Mouse (Mus musculus): ENCODE results near the gene Srp68.
"Not testable (repeated sequence)": the region's sequence is repeated elsewhere in the genome, so short reads cannot be mapped to it uniquely, and the experiment has no call there.

Srp68 gene

GRCm38 (mm10) chr11:116282912-116283521 is 9.0 kb upstream of the Srp68 start:
- DNase-seq (ENCODE audit: extremely low read depth, low read depth): no peak

GRCm38 (mm10) chr11:116282089-116282488 is 8.1 kb upstream of the Srp68 start:
- DNase-seq (ENCODE audit: extremely low read depth, low read depth): no peak

- no peak for DNase-seq (ENCODE audit: extremely low read depth, low read depth)
Observed at GRCm38 (mm10) chr11:116281671-116282070, 7.7 kb upstream of the Srp68 start.

DNA sequence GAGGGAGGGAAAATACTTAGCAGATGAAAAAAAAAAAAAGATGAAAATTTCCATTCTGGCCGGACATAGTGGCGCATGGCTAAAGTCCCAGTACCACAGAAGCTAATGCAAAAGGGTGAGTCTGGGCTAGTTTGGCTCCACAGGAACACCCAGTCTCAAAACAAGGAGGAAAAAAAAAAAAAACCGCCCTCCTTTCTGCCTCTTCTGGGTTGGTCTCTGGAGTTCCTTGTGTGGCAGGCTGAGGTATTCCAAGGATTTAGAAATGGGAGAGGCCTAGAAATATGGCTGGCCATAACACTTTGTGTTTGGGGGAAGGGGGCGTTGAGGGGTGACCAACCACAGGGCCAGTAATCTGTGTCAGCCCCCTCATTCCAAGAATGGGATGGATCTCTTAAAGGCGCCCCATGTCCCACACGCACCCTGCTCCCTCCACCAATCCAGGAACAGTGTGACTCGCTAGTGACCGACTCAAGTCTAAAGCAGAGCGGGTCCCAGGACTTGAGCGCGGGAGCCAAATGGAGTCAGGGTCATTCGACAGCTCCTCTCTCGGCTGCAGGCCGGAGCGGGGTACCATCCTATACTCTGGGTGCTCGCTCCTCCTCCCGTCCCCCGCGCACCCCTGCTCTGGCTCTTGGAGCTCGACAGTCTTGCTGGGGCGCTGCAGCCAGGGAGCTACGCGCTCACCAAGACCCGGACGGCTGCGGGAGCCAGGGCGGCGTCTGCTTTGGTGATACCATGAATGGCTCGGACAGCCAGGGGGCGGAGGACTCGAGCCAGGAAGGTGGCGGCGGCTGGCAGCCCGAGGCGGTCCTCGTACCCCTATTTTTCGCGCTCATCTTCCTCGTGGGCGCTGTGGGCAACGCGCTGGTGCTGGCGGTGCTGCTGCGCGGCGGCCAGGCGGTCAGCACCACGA is 7.0 kb upstream of the Srp68 start, which contains the start of gene Galr2:
TSS of gene Galr2 (plus strand) at position 189 of the 913 bp plus-strand sequence.
- no peak for DNase-seq (ENCODE audit: extremely low read depth, low read depth)

DNA sequence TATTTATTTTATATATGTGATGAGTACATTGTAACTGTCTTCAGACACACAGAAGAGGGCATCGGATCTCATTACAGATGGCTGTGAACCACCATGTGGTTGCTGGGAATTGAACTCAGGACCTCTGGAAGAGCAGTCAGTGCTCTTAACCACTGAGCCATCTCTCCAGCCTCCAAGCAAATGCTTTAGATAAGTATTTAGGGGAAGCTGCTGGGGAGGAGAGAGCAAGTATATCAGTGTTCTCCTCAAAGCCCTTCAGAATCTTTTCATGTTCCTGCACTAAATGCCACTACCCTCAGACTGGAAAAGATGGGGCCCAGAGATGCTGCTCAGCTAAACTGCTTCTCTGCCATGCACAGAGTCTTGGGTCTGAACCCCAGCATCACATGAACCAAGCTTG is 3.2 kb upstream of the Srp68 start:
- not testable (repeated sequence) for DNase-seq (ENCODE audit: extremely low read depth, low read depth)

GRCm38 (mm10) chr11:116273469-116274044 is 460 bp downstream of the Srp68 start:
- no peak for DNase-seq (ENCODE audit: extremely low read depth, low read depth)

DNA sequence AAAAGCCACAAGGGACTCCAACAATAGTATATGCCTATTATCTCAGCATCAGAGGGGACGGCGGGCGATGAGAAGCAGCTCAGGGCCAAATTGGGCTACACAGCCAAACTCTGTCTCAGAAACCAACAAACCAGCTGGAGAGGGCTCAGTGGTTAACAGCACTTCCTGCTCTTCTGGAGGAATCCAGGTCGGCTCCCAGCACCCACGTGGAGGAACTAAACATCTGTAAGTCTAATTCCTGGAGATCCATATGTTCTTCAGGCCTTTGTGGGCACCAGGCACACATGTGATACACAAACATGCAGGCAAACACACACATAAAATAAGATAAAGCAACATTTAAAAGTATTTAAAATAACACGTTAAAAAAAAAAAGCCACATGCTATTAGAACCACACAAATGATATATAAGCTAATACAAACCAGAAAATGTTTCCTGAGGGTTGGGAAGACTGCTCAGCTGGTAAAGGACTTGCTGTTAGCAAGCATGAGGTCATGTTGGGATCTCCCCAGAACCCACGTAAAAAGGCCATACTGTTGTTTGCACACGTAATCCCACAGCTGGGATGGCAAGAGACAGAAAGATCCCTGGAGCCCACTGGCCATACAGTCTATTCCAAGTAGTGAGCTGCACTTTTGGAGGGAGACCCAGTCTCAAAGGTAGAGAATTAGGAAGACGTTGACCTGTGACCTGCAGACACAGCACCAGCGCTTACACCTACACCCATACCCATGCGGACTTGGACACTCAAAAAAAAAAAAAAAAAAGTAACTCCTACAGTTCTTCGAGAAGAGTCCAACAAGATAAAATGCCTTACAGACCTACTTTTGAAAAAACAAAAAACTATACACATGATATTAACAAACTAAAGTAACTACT is 1.2 kb downstream of the Srp68 start:
- DNase-seq (ENCODE audit: extremely low read depth, low read depth): peak; percentile 50

GRCm38 (mm10) chr11:116269560-116269959 is 4.5 kb downstream of the Srp68 start:
- no peak for DNase-seq (ENCODE audit: extremely low read depth, low read depth)

- no peak for DNase-seq (ENCODE audit: extremely low read depth, low read depth)
Observed at GRCm38 (mm10) chr11:116268313-116268712, 5.7 kb downstream of the Srp68 start.

DNA sequence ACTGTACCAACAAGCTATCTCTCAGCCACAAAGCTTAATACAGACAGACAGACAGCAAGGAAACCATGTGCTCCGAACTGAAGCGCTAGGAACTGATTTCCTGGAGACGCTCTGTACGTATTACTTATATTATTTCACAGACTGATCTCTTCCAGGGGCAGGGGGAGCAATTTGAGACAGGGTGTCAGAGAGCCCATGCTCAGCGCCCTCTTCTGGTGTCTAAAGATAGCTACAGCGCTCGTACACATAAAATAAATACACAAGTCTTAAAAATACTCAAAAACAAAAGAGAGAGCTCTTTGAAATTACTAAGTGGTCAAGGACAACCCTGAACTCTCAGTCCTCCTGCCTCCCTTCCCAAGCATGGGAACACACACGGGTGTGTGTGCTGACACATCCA is 6.4 kb downstream of the Srp68 start:
- DNase-seq (ENCODE audit: extremely low read depth, low read depth): peak; percentile 12

- no peak for DNase-seq (ENCODE audit: extremely low read depth, low read depth)
Observed at GRCm38 (mm10) chr11:116265850-116266249, 8.2 kb downstream of the Srp68 start.

- DNase-seq (ENCODE audit: extremely low read depth, low read depth): peak; percentile 26
Observed at GRCm38 (mm10) chr11:116265352-116265751, 8.7 kb downstream of the Srp68 start.

GRCm38 (mm10) chr11:116260259-116260658 is 13.8 kb downstream of the Srp68 start:
- no peak for DNase-seq (ENCODE audit: extremely low read depth, low read depth)

DNA sequence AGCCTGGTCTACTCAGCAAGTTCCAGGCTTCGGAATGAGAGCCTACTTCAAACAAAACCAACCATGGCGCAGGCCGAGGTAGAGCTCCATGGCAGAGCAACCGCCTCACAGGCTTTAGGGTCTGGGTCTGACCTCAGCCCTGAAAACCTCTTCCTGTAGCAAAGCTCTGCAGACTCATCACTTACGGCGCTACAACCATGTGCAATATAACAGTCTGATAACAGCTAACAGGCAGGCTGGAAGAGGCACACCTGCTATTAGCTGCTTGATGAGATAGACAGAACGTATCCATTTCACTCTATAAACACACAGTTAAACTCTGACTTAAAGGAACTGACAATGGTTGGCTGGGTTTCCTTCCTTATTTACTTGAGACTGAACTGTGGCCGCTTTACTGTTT is 14.6 kb downstream of the Srp68 start:
- DNase-seq (ENCODE audit: extremely low read depth, low read depth): no peak

- DNase-seq (ENCODE audit: extremely low read depth, low read depth): no peak
Observed at GRCm38 (mm10) chr11:116255982-116256675, 17.9 kb downstream of the Srp68 start.

DNA sequence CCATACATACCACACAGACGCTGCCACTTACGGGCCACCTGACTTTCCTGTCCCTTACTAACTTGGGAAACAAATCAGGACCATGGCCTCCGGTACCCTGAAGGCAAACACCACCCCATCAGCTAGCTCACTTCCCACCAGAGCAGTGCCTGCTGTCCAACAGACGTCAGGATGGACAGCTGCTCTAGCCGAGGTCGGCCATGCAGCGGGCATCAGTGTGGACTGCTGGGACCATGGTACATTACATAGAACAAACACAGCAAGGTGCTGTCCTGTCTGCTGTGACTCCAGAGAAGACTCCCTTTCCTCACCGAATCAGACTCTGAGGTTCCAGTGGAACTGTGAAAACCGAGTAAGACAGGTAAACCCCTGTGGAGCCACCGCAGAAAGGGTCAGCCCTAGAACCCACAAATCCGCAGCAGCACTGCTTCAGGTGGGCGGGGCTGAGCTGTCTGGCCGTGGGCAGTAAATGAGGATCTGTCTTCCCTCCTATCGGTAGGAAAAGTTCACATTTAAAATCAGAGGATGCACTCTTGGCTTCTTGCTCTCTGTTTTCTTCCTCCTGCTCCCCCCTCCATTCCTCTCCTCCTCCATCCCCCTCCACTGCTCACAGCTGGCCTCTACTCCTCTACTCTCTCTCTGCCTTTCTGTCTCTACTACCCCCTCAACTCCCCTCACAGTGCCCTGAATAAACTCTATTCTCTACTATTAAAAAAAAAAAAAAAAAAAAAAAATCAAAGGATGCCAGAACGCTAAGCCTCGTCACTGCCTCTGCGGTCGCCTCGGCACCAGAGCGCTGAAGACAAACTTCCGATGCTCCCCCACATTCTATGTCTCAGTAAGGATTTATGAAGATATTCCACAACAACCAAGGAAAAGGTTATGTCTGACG is 18.7 kb downstream of the Srp68 start:
- no peak for DNase-seq (ENCODE audit: extremely low read depth, low read depth)

DNA sequence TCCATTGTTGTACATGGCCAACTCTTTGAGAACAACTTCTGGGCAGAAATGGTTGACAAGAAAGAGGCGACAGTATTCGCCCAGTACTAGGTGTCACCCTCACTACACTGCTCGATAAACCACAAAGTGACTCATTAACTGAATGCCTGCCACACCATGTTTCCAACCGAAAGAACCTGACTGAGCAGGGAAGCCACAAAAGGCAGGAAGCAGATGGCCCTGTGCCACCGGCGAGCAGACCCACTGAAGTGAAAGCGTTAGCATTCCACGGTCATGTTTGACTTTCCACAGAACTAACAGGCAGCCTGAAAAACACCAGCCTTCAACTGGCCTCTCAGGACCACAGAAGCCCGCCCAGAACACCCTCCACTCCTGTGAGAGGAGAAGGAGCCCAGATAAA is 19.4 kb downstream of the Srp68 start:
- DNase-seq (ENCODE audit: extremely low read depth, low read depth): no peak

DNA sequence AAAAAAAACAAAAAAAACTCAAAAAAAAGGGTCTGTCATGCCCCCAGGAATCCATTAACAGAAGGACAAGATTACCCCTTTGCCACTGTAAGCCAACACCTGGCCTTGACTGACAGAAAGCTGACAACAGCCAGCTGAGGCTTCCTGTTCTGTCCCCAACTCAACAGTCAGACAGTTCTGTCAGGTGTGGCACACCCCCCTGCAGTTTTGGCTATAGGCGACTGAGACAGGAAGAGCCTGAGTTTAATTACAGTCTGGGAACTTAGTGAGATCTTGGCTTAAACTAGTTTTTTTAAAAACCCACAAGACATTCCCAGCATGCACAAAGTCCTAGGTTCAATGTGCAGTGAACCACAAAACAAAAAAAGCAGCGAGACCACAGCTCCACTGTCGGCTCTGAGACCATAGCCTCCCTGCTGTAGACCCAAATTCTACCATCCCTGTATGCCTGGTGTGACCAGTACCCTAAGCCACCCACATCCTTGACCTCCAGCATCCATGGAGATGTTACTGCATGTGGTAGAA is 20.9 kb downstream of the Srp68 start:
- no peak for DNase-seq (ENCODE audit: extremely low read depth, low read depth)

DNA sequence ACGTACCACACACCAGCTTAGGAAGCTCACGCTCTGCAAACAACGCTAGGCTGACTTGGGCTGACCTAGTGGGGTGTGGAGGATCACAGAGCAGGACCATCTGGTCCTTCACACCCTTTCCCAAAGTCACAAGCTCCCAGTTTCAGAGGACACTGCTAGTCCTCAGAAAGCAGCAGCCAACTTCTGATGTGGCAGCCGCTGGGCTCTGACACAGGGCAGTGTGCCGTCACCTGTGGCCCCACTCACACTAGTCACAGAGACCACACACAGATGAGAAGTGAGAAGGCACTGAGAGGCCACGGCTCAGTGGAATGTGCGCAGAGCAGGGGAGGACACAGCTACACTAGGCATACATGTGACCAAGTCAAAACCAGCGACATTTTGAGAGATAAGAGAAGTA is 23.1 kb downstream of the Srp68 start:
- DNase-seq (ENCODE audit: extremely low read depth, low read depth): no peak

Data from MEL-GATA-1-ER (cell line).